Mouse (Mus musculus): ENCODE measurements around the gene Shbg. TPM values are rescaled to one million over a fixed set of nuclear protein-coding genes. Genes with fewer than 3 reads are reported as not detected.

Gene Shbg
- polyA plus RNA-seq, 1 experiment from 2014 or later = not detected

- no peak for ATAC-seq
- H3K9ac ChIP-seq (ENCODE audit: low read depth, low read length) = no peak overlapping the region
- H3K27ac ChIP-seq (ENCODE audit: low read length) = no peak overlapping the region
- no peak overlapping the region for H3K4me3 ChIP-seq (ENCODE audit: low read depth, low read length)
- no peaks in the 10 kb centered on the region for H3K9me3 ChIP-seq (replicated peaks; ENCODE audit: control insufficient read depth, low read length, poor library complexity, severe bottlenecking)
- no peaks in the 10 kb centered on the region; the same call in 1 of the 2 replicates for H3K4me1 ChIP-seq (ENCODE audit: control insufficient read depth, insufficient read depth, low read length)
- H3K4me2 ChIP-seq (ENCODE audit: low read length) = no peak overlapping the region
- H3K27me3 ChIP-seq (ENCODE audit: control insufficient read depth, insufficient read depth, low read depth, low read length) = no peaks in the 10 kb centered on the region
- WGBS = 99% methylated on average over 6 of the region's 6 CpGs
- peaks cover 5% of the 10 kb centered on the region for H3K36me3 ChIP-seq (ENCODE audit: control insufficient read depth, insufficient read depth, low read length)
Observed at GRCm38 (mm10) chr11:69594853-69595252, 22.9 kb downstream of the Shbg start.

GRCm38 (mm10) chr11:69592799-69593198 is 24.9 kb downstream of the Shbg start:
- ATAC-seq = no peak
- Histone ChIP-seq H3K27me3 (ENCODE audit: control insufficient read depth, insufficient read depth, low read depth, low read length) (no peaks in the 10 kb centered on the region), H3K4me3 (ENCODE audit: low read depth, low read length) (no peak overlapping the region), H3K9me3 (replicated peaks; ENCODE audit: control insufficient read depth, low read length, poor library complexity, severe bottlenecking) (no peaks in the 10 kb centered on the region), H3K27ac (ENCODE audit: low read length) (no peak overlapping the region), H3K4me1 (ENCODE audit: control insufficient read depth, insufficient read depth, low read length) (no peaks in the 10 kb centered on the region), H3K36me3 (ENCODE audit: control insufficient read depth, insufficient read depth, low read length) (peaks cover 12% of the 10 kb centered on the region), H3K9ac (ENCODE audit: low read depth, low read length) (no peak overlapping the region), H3K4me2 (ENCODE audit: low read length) (no peak overlapping the region)
- WGBS = 90% methylated on average over 4 of the region's 4 CpGs

- Histone ChIP-seq H3K4me1 (ENCODE audit: control insufficient read depth, insufficient read depth, low read length) (no peaks in the 10 kb centered on the region), H3K4me3 (ENCODE audit: low read depth, low read length) (no peak overlapping the region), H3K4me2 (ENCODE audit: low read length) (no peak overlapping the region), H3K27ac (ENCODE audit: low read length) (peak overlapping the region; percentile 33; the same call in 1 of the 2 replicates), H3K27me3 (ENCODE audit: control insufficient read depth, insufficient read depth, low read depth, low read length) (no peaks in the 10 kb centered on the region), H3K9me3 (replicated peaks; ENCODE audit: control insufficient read depth, low read length, poor library complexity, severe bottlenecking) (no peaks in the 10 kb centered on the region), H3K36me3 (ENCODE audit: control insufficient read depth, insufficient read depth, low read length) (peaks cover 15% of the 10 kb centered on the region), H3K9ac (ENCODE audit: low read depth, low read length) (no peak overlapping the region)
- WGBS = 65% methylated on average over 7 of the region's 7 CpGs
- ATAC-seq = peak; percentile 91
Observed at GRCm38 (mm10) chr11:69591899-69592637, 25.6 kb downstream of the Shbg start.

- Histone ChIP-seq H3K27ac (ENCODE audit: low read length) (no peak overlapping the region), H3K9ac (ENCODE audit: low read depth, low read length) (no peak overlapping the region), H3K36me3 (ENCODE audit: control insufficient read depth, insufficient read depth, low read length) (peaks cover 15% of the 10 kb centered on the region), H3K9me3 (replicated peaks; ENCODE audit: control insufficient read depth, low read length, poor library complexity, severe bottlenecking) (no peaks in the 10 kb centered on the region), H3K4me2 (ENCODE audit: low read length) (no peak overlapping the region), H3K4me3 (ENCODE audit: low read depth, low read length) (no peak overlapping the region), H3K4me1 (ENCODE audit: control insufficient read depth, insufficient read depth, low read length) (no peaks in the 10 kb centered on the region), H3K27me3 (ENCODE audit: control insufficient read depth, insufficient read depth, low read depth, low read length) (no peaks in the 10 kb centered on the region)
- ATAC-seq = no peak
- WGBS = 89% methylated on average over 3 of the region's 3 CpGs
Observed at GRCm38 (mm10) chr11:69591424-69591823, 26.3 kb downstream of the Shbg start.

GRCm38 (mm10) chr11:69590622-69591021 is 27.1 kb downstream of the Shbg start:
- ATAC-seq = no peak
- Histone ChIP-seq H3K27ac (ENCODE audit: low read length) (no peak overlapping the region), H3K27me3 (ENCODE audit: control insufficient read depth, insufficient read depth, low read depth, low read length) (no peaks in the 10 kb centered on the region), H3K4me2 (ENCODE audit: low read length) (no peak overlapping the region), H3K4me1 (ENCODE audit: control insufficient read depth, insufficient read depth, low read length) (no peaks in the 10 kb centered on the region), H3K9me3 (replicated peaks; ENCODE audit: control insufficient read depth, low read length, poor library complexity, severe bottlenecking) (no peaks in the 10 kb centered on the region), H3K36me3 (ENCODE audit: control insufficient read depth, insufficient read depth, low read length) (peaks cover 15% of the 10 kb centered on the region), H3K4me3 (ENCODE audit: low read depth, low read length) (no peak overlapping the region), H3K9ac (ENCODE audit: low read depth, low read length) (no peak overlapping the region)
- 94% methylated on average over 8 of the region's 8 CpGs for WGBS

DNA sequence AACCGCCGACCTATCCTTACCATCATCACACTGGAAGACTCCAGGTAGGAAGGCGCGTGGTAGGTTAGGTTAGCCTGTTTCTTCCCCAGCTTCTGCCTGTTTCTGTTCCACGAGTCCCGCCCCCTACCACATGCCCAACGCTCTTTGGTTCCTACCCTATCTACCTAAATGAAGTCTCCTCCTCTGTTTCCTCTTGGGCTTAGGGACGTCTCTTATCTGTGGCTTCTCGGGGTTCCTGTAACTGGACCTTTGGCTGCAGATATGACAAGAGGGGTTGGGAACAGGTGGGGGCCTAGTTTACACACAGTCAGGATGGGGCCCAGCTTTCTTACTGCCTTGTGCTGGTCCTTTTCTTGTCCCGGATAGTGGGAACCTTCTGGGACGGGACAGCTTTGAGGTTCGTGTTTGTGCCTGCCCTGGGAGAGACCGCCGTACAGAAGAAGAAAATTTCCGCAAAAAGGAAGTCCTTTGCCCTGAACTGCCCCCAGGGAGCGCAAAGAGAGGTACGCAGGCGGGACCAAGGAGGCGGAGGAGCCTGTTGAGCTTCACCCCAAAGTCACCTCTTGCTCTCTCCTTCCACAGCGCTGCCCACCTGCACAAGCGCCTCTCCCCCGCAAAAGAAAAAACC is 28.4 kb downstream of the Shbg start:
- 95% methylated on average over 22 of the region's 22 CpGs for WGBS
- peaks cover 15% of the 10 kb centered on the region for H3K36me3 ChIP-seq (ENCODE audit: control insufficient read depth, insufficient read depth, low read length)
- no peak overlapping the region for H3K27ac ChIP-seq (ENCODE audit: low read length)
- H3K9ac ChIP-seq (ENCODE audit: low read depth, low read length) = no peak overlapping the region
- no peaks in the 10 kb centered on the region for H3K4me1 ChIP-seq (ENCODE audit: control insufficient read depth, insufficient read depth, low read length)
- no peak overlapping the region for H3K4me2 ChIP-seq (ENCODE audit: low read length)
- no peaks in the 10 kb centered on the region for H3K9me3 ChIP-seq (replicated peaks; ENCODE audit: control insufficient read depth, low read length, poor library complexity, severe bottlenecking)
- no peaks in the 10 kb centered on the region for H3K27me3 ChIP-seq (ENCODE audit: control insufficient read depth, insufficient read depth, low read depth, low read length)
- no peak for ATAC-seq
- H3K4me3 ChIP-seq (ENCODE audit: low read depth, low read length) = no peak overlapping the region

DNA sequence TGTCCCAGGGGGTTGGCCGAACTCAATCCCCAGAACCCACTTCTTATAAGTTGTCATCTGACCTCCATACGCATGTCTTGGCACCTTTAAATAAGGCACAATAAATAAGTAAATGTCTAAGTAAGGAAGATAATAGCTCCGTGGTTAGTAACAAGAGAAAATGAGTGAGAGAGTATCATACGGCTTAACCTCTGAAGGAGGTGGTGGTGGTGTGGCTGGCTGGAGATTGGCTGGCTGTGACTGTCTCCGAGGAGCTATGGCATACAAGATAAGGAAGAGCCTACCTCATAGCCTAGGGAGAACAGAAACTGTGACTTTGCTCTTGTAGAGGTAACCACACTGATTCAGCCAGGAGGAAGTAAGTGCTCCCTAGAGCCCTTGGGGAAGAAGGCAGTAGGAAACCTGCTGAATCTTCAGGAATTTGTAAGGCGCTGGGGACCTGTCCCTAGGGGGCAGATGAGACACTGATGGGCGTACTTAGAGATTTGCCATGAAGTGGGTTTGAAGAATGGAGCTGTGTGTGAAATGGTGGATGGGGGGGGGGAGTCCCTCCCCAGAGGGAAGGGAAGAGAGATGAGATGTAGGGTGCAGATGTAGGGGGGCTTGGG is 31.9 kb downstream of the Shbg start:
- no peaks in the 10 kb centered on the region for H3K9me3 ChIP-seq (replicated peaks; ENCODE audit: control insufficient read depth, low read length, poor library complexity, severe bottlenecking)
- H3K27me3 ChIP-seq (ENCODE audit: control insufficient read depth, insufficient read depth, low read depth, low read length) = no peaks in the 10 kb centered on the region
- 81% methylated on average over 7 of the region's 7 CpGs for WGBS
- ATAC-seq = no peak
- H3K36me3 ChIP-seq (ENCODE audit: control insufficient read depth, insufficient read depth, low read length) = peaks cover 15% of the 10 kb centered on the region
- peaks cover 6% of the 10 kb centered on the region for H3K4me1 ChIP-seq (ENCODE audit: control insufficient read depth, insufficient read depth, low read length)
- no peak overlapping the region for H3K9ac ChIP-seq (ENCODE audit: low read depth, low read length)
- no peak overlapping the region for H3K27ac ChIP-seq (ENCODE audit: low read length)
- H3K4me2 ChIP-seq (ENCODE audit: low read length) = no peak overlapping the region
- no peak overlapping the region for H3K4me3 ChIP-seq (ENCODE audit: low read depth, low read length)

- no peak overlapping the region for H3K27ac ChIP-seq (ENCODE audit: low read length)
- no peaks in the 10 kb centered on the region for H3K9me3 ChIP-seq (replicated peaks; ENCODE audit: control insufficient read depth, low read length, poor library complexity, severe bottlenecking)
- H3K27me3 ChIP-seq (ENCODE audit: control insufficient read depth, insufficient read depth, low read depth, low read length) = no peaks in the 10 kb centered on the region
- peaks cover 6% of the 10 kb centered on the region for H3K4me1 ChIP-seq (ENCODE audit: control insufficient read depth, insufficient read depth, low read length)
- H3K9ac ChIP-seq (ENCODE audit: low read depth, low read length) = no peak overlapping the region
- ATAC-seq = no peak
- WGBS = 95% methylated on average over 13 of the region's 13 CpGs
- peaks cover 10% of the 10 kb centered on the region; the same call in 1 of the 2 replicates for H3K36me3 ChIP-seq (ENCODE audit: control insufficient read depth, insufficient read depth, low read length)
- H3K4me2 ChIP-seq (ENCODE audit: low read length) = no peak overlapping the region
- H3K4me3 ChIP-seq (ENCODE audit: low read depth, low read length) = no peak overlapping the region
Observed at GRCm38 (mm10) chr11:69584937-69585336, 32.8 kb downstream of the Shbg start.

GRCm38 (mm10) chr11:69584008-69584407 is 33.7 kb downstream of the Shbg start:
- Histone ChIP-seq H3K9ac (ENCODE audit: low read depth, low read length) (no peak overlapping the region), H3K4me3 (ENCODE audit: low read depth, low read length) (no peak overlapping the region), H3K36me3 (ENCODE audit: control insufficient read depth, insufficient read depth, low read length) (peaks cover 7% of the 10 kb centered on the region; the same call in 1 of the 2 replicates), H3K27me3 (ENCODE audit: control insufficient read depth, insufficient read depth, low read depth, low read length) (no peaks in the 10 kb centered on the region), H3K4me1 (ENCODE audit: control insufficient read depth, insufficient read depth, low read length) (peaks cover 10% of the 10 kb centered on the region), H3K4me2 (ENCODE audit: low read length) (no peak overlapping the region), H3K9me3 (replicated peaks; ENCODE audit: control insufficient read depth, low read length, poor library complexity, severe bottlenecking) (no peaks in the 10 kb centered on the region), H3K27ac (ENCODE audit: low read length) (no peak overlapping the region)
- 89% methylated on average over 7 of the region's 7 CpGs for WGBS
- ATAC-seq = no peak

Data from midbrain, embryonic 16.5 days (tissue).